ENCODE assay signal across 7 mouse cellular contexts in genomic region chr17:56290388-56291170, GRCm38 (mm10). TPM values are rescaled to one million over a fixed set of nuclear protein-coding genes. Genes with fewer than 3 reads are reported as not detected.
A peak's percentile ranks its signal among the peaks of the same experiment; 100 is the strongest.
DNase-seq lines count a peak whose midpoint lies in the region; ATAC-seq lines count a peak whose summit lies in the region.

No protein-coding gene starts in this region.

- 5% methylated on average over 17 of the region's 17 CpGs for WGBS in hindbrain, embryonic 14.5 days

- peak overlapping the region; percentile 70 for H3K27ac ChIP-seq in hindbrain, embryonic 14.5 days

- no peaks in the 10 kb centered on the region for H3K36me3 ChIP-seq in hindbrain, embryonic 14.5 days (replicated peaks; ENCODE audit: control insufficient read depth, insufficient read depth)

- H3K9ac ChIP-seq in hindbrain, embryonic 14.5 days: peak overlapping the region; percentile 51

- 0 out of 2 replicates have a peak, but pooled peaks cover 10% of the 10 kb centered on the region for H3K4me1 ChIP-seq in hindbrain, embryonic 14.5 days (replicated peaks; ENCODE audit: control insufficient read depth, insufficient read depth, low read length)

- H3K27me3 ChIP-seq in hindbrain, embryonic 14.5 days (ENCODE audit: control insufficient read depth, insufficient read depth, low read length): no peaks in the 10 kb centered on the region

- peak overlapping the region; percentile 32 for H3K4me3 ChIP-seq in hindbrain, embryonic 14.5 days (replicated peaks; ENCODE audit: low read length)

- H3K9me3 ChIP-seq in hindbrain, embryonic 14.5 days (ENCODE audit: control insufficient read depth, low read length): no peaks in the 10 kb centered on the region

- ATAC-seq in hindbrain, embryonic 14.5 days (ENCODE audit: low FRiP score): peak; percentile 52
- ATAC-seq in megakaryocyte-erythroid progenitor cell, adult 5-6 weeks (replicated peaks; ENCODE audit: low FRiP score, low TSS enrichment, poor library complexity, severe bottlenecking): peak; percentile 71

- peak; percentile 99 for DNase-seq in NIH3T3 (ENCODE audit: low read depth)
- peak; percentile 91 for DNase-seq in c-Kit-positive CD71-positive TER-119-negative erythroid progenitor cells, embryonic 14.5 days (ENCODE audit: low read depth)
- peak; percentile 63 to 64 for DNase-seq in frontal cortex, postnatal 25 days (ENCODE audit: low spot score in 2 of 2)
- peak; percentile 74 for DNase-seq in hindbrain, embryonic 14.5 days (ENCODE audit: low spot score)
- DNase-seq in left cerebral cortex, postnatal 14 days (ENCODE audit: low spot score in 2 of 2): peak; percentile 42 to 74
- DNase-seq in spleen, adult 18-20 months: peak; percentile 87 to 96

- intact Hi-C loops in left cerebral cortex, postnatal 14 days (cut with DNase I): no loop called here

- H3K4me2 ChIP-seq in hindbrain, embryonic 14.5 days (replicated peaks): peak overlapping the region; percentile 44

RNA-seq across cellular contexts. Expression of gene Plin3, which starts 2.1 kb away (rescaled TPM):
- 13.9 and 16.4 TPM in 2 replicates for polyA plus RNA-seq in hindbrain, embryonic 14.5 days (2014; fragmentation: Nextera tagmentation; extraction: Ambion mirVana)
- total RNA-seq in left cerebral cortex, postnatal 14 days (2021): 1 to 10 TPM; 4.8 TPM
- total RNA-seq in megakaryocyte-erythroid progenitor cell, adult 5-6 weeks (2014; fragmentation: Nextera tagmentation): 4.8 and 6.8 TPM in 2 replicates
- 3.7 and 6.1 TPM in 2 replicates for total RNA-seq in megakaryocyte-erythroid progenitor cell, adult 5-6 weeks (2017)

RNA-seq across cellular contexts. Expression of gene Arrdc5, which starts 9.5 kb away (rescaled TPM):
- not detected in 2 replicates for polyA plus RNA-seq in hindbrain, embryonic 14.5 days (2014; fragmentation: Nextera tagmentation; extraction: Ambion mirVana)
- total RNA-seq in left cerebral cortex, postnatal 14 days (2021): not detected
- total RNA-seq in megakaryocyte-erythroid progenitor cell, adult 5-6 weeks (2014; fragmentation: Nextera tagmentation): not detected in 2 replicates
- total RNA-seq in megakaryocyte-erythroid progenitor cell, adult 5-6 weeks (2017): not detected in 2 replicates

RNA-seq across cellular contexts. Expression of gene Uhrf1, which starts 12.5 kb away (rescaled TPM):
- 14.1 and 15.9 TPM in 2 replicates for polyA plus RNA-seq in hindbrain, embryonic 14.5 days (2014; fragmentation: Nextera tagmentation; extraction: Ambion mirVana)
- 1 to 10 TPM; 2.1 to 2.8 TPM for total RNA-seq in left cerebral cortex, postnatal 14 days (2021)
- 151 and 161 TPM in 2 replicates for total RNA-seq in megakaryocyte-erythroid progenitor cell, adult 5-6 weeks (2014; fragmentation: Nextera tagmentation)
- total RNA-seq in megakaryocyte-erythroid progenitor cell, adult 5-6 weeks (2017): 150 and 161 TPM in 2 replicates

RNA-seq across cellular contexts. Expression of gene Ticam1, which starts 14.0 kb away (rescaled TPM):
- polyA plus RNA-seq in hindbrain, embryonic 14.5 days (2014; fragmentation: Nextera tagmentation; extraction: Ambion mirVana): 1.4 and 1.5 TPM in 2 replicates
- total RNA-seq in left cerebral cortex, postnatal 14 days (2021): 1 to 10 TPM; 5.5 to 5.9 TPM
- 5.8 and 8.4 TPM in 2 replicates for total RNA-seq in megakaryocyte-erythroid progenitor cell, adult 5-6 weeks (2014; fragmentation: Nextera tagmentation)
- total RNA-seq in megakaryocyte-erythroid progenitor cell, adult 5-6 weeks (2017): 2.2 and 3.2 TPM in 2 replicates

RNA-seq across cellular contexts. Expression of gene Fem1a, which starts 34.0 kb away (rescaled TPM):
- 21.0 and 21.8 TPM in 2 replicates for polyA plus RNA-seq in hindbrain, embryonic 14.5 days (2014; fragmentation: Nextera tagmentation; extraction: Ambion mirVana)
- 10 to 100 TPM; 39.1 to 41.0 TPM for total RNA-seq in left cerebral cortex, postnatal 14 days (2021)
- total RNA-seq in megakaryocyte-erythroid progenitor cell, adult 5-6 weeks (2014; fragmentation: Nextera tagmentation): 15.8 and 19.2 TPM in 2 replicates
- 19.2 and 21.7 TPM in 2 replicates for total RNA-seq in megakaryocyte-erythroid progenitor cell, adult 5-6 weeks (2017)

Comparison
In these comparisons a context has a peak if more than half of its experiments do, and no peak if none do; other contexts are left out.
1. Peak in every context shown above with its lines: DNase-seq, ATAC-seq, H3K4me3 ChIP-seq and H3K27ac ChIP-seq.
2. RNA of gene Uhrf1, which starts 12.5 kb away (total RNA-seq): 150 to 161 TPM in megakaryocyte-erythroid progenitor cell, adult 5-6 weeks; 2.1 to 2.8 TPM in left cerebral cortex, postnatal 14 days; every median in the first group is over 10 times any median in the second.